Mouse (Mus musculus) C2C12 (cell line): ENCODE measurements at regions not wholly inside any gene's neighbourhood (a gene's known extent, or its start where the extent isn't known, plus 50 kb on each side); places are given as distances from the start of the nearest gene placed in this dataset.

Source experiments
- CEBPB ChIP-seq: IDR thresholded peaks from one replicate; pipeline ENCODE4 v1.6.1; 2011; ENCODE audit warnings: low read depth, mild to moderate bottlenecking, control low read depth, moderate library complexity
- CTCF ChIP-seq: IDR thresholded peaks from one replicate; pipeline ENCODE4 v1.5.1; 2011; ENCODE audit not compliant: control insufficient read depth, insufficient read depth, insufficient read length
- FOSL1 ChIP-seq: IDR thresholded peaks from one replicate; pipeline ENCODE4 v1.8.0; 2011; ENCODE audit warnings: mild to moderate bottlenecking, low read length; ENCODE audit not compliant: poor library complexity, insufficient read depth, severe bottlenecking
- MAX ChIP-seq: IDR thresholded peaks from one replicate; pipeline ENCODE4 v1.6.1; 2011; ENCODE audit warnings: mild to moderate bottlenecking, control low read depth
- MYOG ChIP-seq: IDR thresholded peaks from one replicate; pipeline ENCODE4 v1.6.1; 2011; ENCODE audit not compliant: control insufficient read depth, insufficient read length; ENCODE audit errors: extremely low read depth
- USF1 ChIP-seq: IDR thresholded peaks from one replicate; pipeline ENCODE4 v1.6.1; 2011; ENCODE audit warnings: low read depth, mild to moderate bottlenecking, control low read depth, moderate library complexity

- TF ChIP-seq CTCF (no peak), FOSL1 (no peak), USF1 (no peak), MYOG (no peak), MAX (no peak), CEBPB (no peak)
Observed at GRCm38 (mm10) chr16:24139109-24139508, 150.5 kb upstream of the Bcl6 start.
